ENCODE assay signal across 20 mouse cellular contexts in the genomic region with DNA sequence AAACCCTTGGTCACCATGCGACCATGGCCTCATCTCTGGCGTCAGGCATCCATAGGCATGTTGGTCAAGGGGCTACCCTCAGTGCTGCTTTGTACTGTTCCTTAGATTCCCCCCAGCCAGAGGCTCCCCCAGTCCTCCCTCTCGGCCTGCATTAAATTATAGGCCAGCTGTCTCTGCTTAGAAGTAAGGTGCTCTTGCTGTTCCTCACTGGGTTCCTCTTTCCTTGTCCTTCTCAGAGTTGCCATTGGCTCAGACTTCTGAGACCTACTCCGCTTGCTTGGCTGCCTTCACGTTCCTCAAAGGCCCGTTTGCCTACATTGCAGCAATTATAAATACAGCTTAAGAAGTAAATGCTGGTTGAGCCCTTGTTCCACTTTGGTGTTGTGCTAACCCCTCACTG.
DNase-seq lines count a peak whose midpoint lies in the region; ATAC-seq and TF ChIP-seq lines count a peak whose summit lies in the region.
"Had no signal": no experiment of that assay in that cellular context is flagged by ENCODE, and none has a peak within 500 bp of the region (broad histone marks: within the 10 kb centered on the region; RNA-seq: fewer than 3 reads in every experiment).

No protein-coding gene starts in this region.

- no peak overlapping the region for H3K4me3 ChIP-seq in lung, embryonic 15.5 days
- no peak overlapping the region for H3K4me3 ChIP-seq in lung, adult 2 months (replicated peaks; ENCODE audit: extremely low read depth, low read depth, low read length)
- H3K4me3 ChIP-seq in embryonic facial prominence, embryonic 10.5 days: no peak overlapping the region
- no peak overlapping the region for H3K4me3 ChIP-seq in limb, embryonic 15.5 days
- H3K4me3 ChIP-seq: forebrain, embryonic 13.5 days; hindbrain, embryonic 10.5 days; kidney, embryonic 15.5 days; midbrain, embryonic 10.5 days had no signal

- H3K4me2 ChIP-seq in lung, embryonic 15.5 days: no peak overlapping the region
- no peak overlapping the region for H3K4me2 ChIP-seq in limb, embryonic 15.5 days
- H3K4me2 ChIP-seq: forebrain, embryonic 13.5 days; kidney, embryonic 15.5 days had no signal

- no peaks in the 10 kb centered on the region for H3K36me3 ChIP-seq in lung, embryonic 15.5 days
- no peaks in the 10 kb centered on the region for H3K36me3 ChIP-seq in embryonic facial prominence, embryonic 10.5 days (replicated peaks)
- H3K36me3 ChIP-seq in limb, embryonic 15.5 days: no peaks in the 10 kb centered on the region
- H3K36me3 ChIP-seq: hindbrain, embryonic 10.5 days; kidney, embryonic 15.5 days; midbrain, embryonic 10.5 days had no signal

- H3K9ac ChIP-seq in lung, embryonic 15.5 days: no peak overlapping the region
- no peak overlapping the region for H3K9ac ChIP-seq in limb, embryonic 15.5 days
- H3K9ac ChIP-seq: forebrain, embryonic 13.5 days; kidney, embryonic 15.5 days had no signal

- no peak for TF ChIP-seq POLR2A in lung, adult 2 months (IDR thresholded peaks at IDR 0.05; ENCODE audit: borderline replicate concordance, extremely low read depth, low read depth, low read length)
- TF ChIP-seq POLR2A in brain, embryonic 14.5 days (IDR thresholded peaks at IDR 0.05; ENCODE audit: borderline replicate concordance, extremely low read depth, insufficient read depth, insufficient read length, poor library complexity, severe bottlenecking): no peak

- TF ChIP-seq CTCF in lung, adult 2 months (IDR thresholded peaks at IDR 0.05; ENCODE audit: insufficient read depth, low read length): no peak
- TF ChIP-seq CTCF in brain, embryonic 14.5 days (IDR thresholded peaks at IDR 0.05; ENCODE audit: borderline replicate concordance, extremely low read depth, insufficient read depth, insufficient read length): no peak

- no peak for ATAC-seq in lung, embryonic 15.5 days (ENCODE audit: borderline replicate concordance, extremely low read depth, low FRiP score, low TSS enrichment)
- ATAC-seq in limb, embryonic 15.5 days (ENCODE audit: insufficient number of reproducible peaks, low FRiP score, low TSS enrichment, low read depth): no peak
- ATAC-seq: forebrain, embryonic 13.5 days had no signal

- no peak for DNase-seq in lung, adult 2 months
- DNase-seq in brain, embryonic 14.5 days (ENCODE audit: low read depth): peak; percentile 51
- DNase-seq in embryonic facial prominence, embryonic 10.5 days (ENCODE audit: low spot score): no peak
- DNase-seq in cerebellum, postnatal 4 days (ENCODE audit: low spot score in 2 of 2): no peak
- DNase-seq in liver: no peak
- DNase-seq: adrenal gland, adult 8-10 months; cerebellum, adult 9-11 months; embryo, embryonic 11 days; gastrocnemius, postnatal 25 days; kidney, postnatal 4 days; layer of hippocampus, adult 9-11 months; thymus, adult 18-20 months; thymus, postnatal 4 days had no signal

- 75% methylated on average over 6 of the region's 6 CpGs for WGBS in lung, embryonic 15.5 days
- WGBS in lung, adult 2 months: 80% methylated on average over 6 of the region's 6 CpGs
- WGBS in embryonic facial prominence, embryonic 10.5 days: 79% methylated on average over 6 of the region's 6 CpGs
- WGBS in limb, embryonic 15.5 days: 45% methylated on average over 6 of the region's 6 CpGs

- peaks cover 10% of the 10 kb centered on the region for H3K4me1 ChIP-seq in lung, embryonic 15.5 days
- no peaks in the 10 kb centered on the region for H3K4me1 ChIP-seq in lung, adult 2 months (ENCODE audit: control insufficient read depth, insufficient read depth, low read length)
- peaks cover 40% of the 10 kb centered on the region for H3K4me1 ChIP-seq in embryonic facial prominence, embryonic 10.5 days
- H3K4me1 ChIP-seq in limb, embryonic 15.5 days: peaks cover 37% of the 10 kb centered on the region

- H3K27ac ChIP-seq in lung, embryonic 15.5 days: 0 out of 2 replicates have a peak overlapping the region, but pooled peaks have one; percentile 19
- 0 out of 2 replicates have a peak overlapping the region, but pooled peaks have one; percentile 16 for H3K27ac ChIP-seq in embryonic facial prominence, embryonic 10.5 days (replicated peaks)
- H3K27ac ChIP-seq in limb, embryonic 15.5 days: peak overlapping the region; percentile 33; the same call in 1 of the 2 replicates
- H3K27ac ChIP-seq: forebrain, embryonic 13.5 days; kidney, embryonic 15.5 days; macrophage; midbrain, embryonic 10.5 days had no signal

- H3K27me3 ChIP-seq in lung, embryonic 15.5 days: no peaks in the 10 kb centered on the region
- no peaks in the 10 kb centered on the region for H3K27me3 ChIP-seq in embryonic facial prominence, embryonic 10.5 days (replicated peaks; ENCODE audit: low read depth, poor library complexity, severe bottlenecking)
- H3K27me3 ChIP-seq in limb, embryonic 15.5 days: 0 out of 2 replicates have a peak, but pooled peaks cover 2% of the 10 kb centered on the region
- H3K27me3 ChIP-seq: forebrain, embryonic 13.5 days; kidney, embryonic 15.5 days had no signal

- no peaks in the 10 kb centered on the region for H3K9me3 ChIP-seq in lung, embryonic 15.5 days
- no peaks in the 10 kb centered on the region for H3K9me3 ChIP-seq in embryonic facial prominence, embryonic 10.5 days
- no peaks in the 10 kb centered on the region for H3K9me3 ChIP-seq in limb, embryonic 15.5 days
- H3K9me3 ChIP-seq: forebrain, embryonic 13.5 days; hindbrain, embryonic 10.5 days; kidney, embryonic 15.5 days; midbrain, embryonic 10.5 days had no signal
